15 mouse cellular contexts compared by ENCODE assay signal in genomic region chr8:116673966-116674805, GRCm38 (mm10). TPM values are rescaled to one million over a fixed set of nuclear protein-coding genes. Genes with fewer than 3 reads are reported as not detected.
DNase-seq lines count a peak whose midpoint lies in the region; ATAC-seq and TF ChIP-seq lines count a peak whose summit lies in the region.
"Had no signal": no experiment of that assay in that cellular context is flagged by ENCODE, and none has a peak within 500 bp of the region (broad histone marks: within the 10 kb centered on the region; RNA-seq: fewer than 3 reads in every experiment).

No protein-coding gene starts in this region.

- no peak overlapping the region for H3K9ac ChIP-seq in forebrain, embryonic 13.5 days
- H3K9ac ChIP-seq: heart, embryonic 15.5 days; hindbrain, embryonic 15.5 days; limb, embryonic 12.5 days; liver, postnatal 0 days had no signal

- peaks cover 1% of the 10 kb centered on the region; the same call in 1 of the 2 replicates for H3K9me3 ChIP-seq in forebrain, embryonic 13.5 days (replicated peaks)
- H3K9me3 ChIP-seq: heart, embryonic 15.5 days; hindbrain, embryonic 15.5 days; limb, embryonic 12.5 days had no signal

- ATAC-seq in forebrain, embryonic 13.5 days: no peak
- ATAC-seq: liver, postnatal 0 days had no signal

- H3K4me1 ChIP-seq in olfactory bulb, adult 2 months (ENCODE audit: control insufficient read depth, insufficient read depth, low read length): peaks cover 9% of the 10 kb centered on the region
- H3K4me1 ChIP-seq in forebrain, embryonic 13.5 days: no peaks in the 10 kb centered on the region
- H3K4me1 ChIP-seq: heart, embryonic 15.5 days; hindbrain, embryonic 15.5 days; limb, embryonic 12.5 days had no signal

- H3K4me3 ChIP-seq in olfactory bulb, adult 2 months (ENCODE audit: insufficient read depth, low read depth, low read length): no peak overlapping the region
- H3K4me3 ChIP-seq in forebrain, embryonic 13.5 days: no peak overlapping the region
- H3K4me3 ChIP-seq: heart, embryonic 15.5 days; hindbrain, embryonic 15.5 days; limb, embryonic 12.5 days had no signal

- DNase-seq in layer of hippocampus, adult 9-11 months: peak; percentile 10
- DNase-seq in layer of hippocampus, postnatal 25 days (ENCODE audit: extremely low spot score in 1 of 2, low spot score in 1 of 2): no peak
- peak; percentile 36 for DNase-seq in CD4-positive, CD25-positive, alpha-beta regulatory T cell, adult 2 months (ENCODE audit: low read depth, low spot score)
- DNase-seq in R1 (ENCODE audit: low read depth, low spot score): peak; percentile 98
- no peak for DNase-seq in heart, adult 11 months
- no peak for DNase-seq in urinary bladder, postnatal 10 days (ENCODE audit: low spot score)
- DNase-seq: adrenal gland, adult 8-10 months; kidney, postnatal 10 days; liver, postnatal 0 days had no signal

- no peaks in the 10 kb centered on the region for H3K36me3 ChIP-seq in forebrain, embryonic 13.5 days (ENCODE audit: poor library complexity, severe bottlenecking)
- H3K36me3 ChIP-seq: G1E; heart, embryonic 15.5 days; hindbrain, embryonic 15.5 days; limb, embryonic 12.5 days had no signal

- peak overlapping the region; percentile 67; the same call in 1 of the 2 replicates for H3K27ac ChIP-seq in olfactory bulb, adult 2 months (ENCODE audit: insufficient read depth, low read depth, low read length)
- no peak overlapping the region for H3K27ac ChIP-seq in forebrain, embryonic 13.5 days
- H3K27ac ChIP-seq: heart, embryonic 15.5 days; hindbrain, embryonic 15.5 days; limb, embryonic 12.5 days had no signal

- TF ChIP-seq POLR2A in olfactory bulb, adult 2 months (IDR thresholded peaks at IDR 0.05; ENCODE audit: insufficient read depth, low read depth, low read length): no peak

- H3K4me2 ChIP-seq in forebrain, embryonic 13.5 days: no peak overlapping the region
- H3K4me2 ChIP-seq: heart, embryonic 15.5 days; hindbrain, embryonic 15.5 days; limb, embryonic 12.5 days had no signal

- no peak for TF ChIP-seq CTCF in olfactory bulb, adult 2 months (IDR thresholded peaks at IDR 0.05; ENCODE audit: insufficient read depth, low read depth, low read length)

- H3K27me3 ChIP-seq in forebrain, embryonic 13.5 days: no peaks in the 10 kb centered on the region
- H3K27me3 ChIP-seq: heart, embryonic 15.5 days; hindbrain, embryonic 15.5 days; limb, embryonic 12.5 days had no signal

- WGBS in olfactory bulb, adult 2 months: 66% methylated on average over 10 of the region's 10 CpGs
- 84% methylated on average over 10 of the region's 10 CpGs for WGBS in forebrain, embryonic 13.5 days

RNA-seq across cellular contexts. Expression of gene Cdyl2, which starts 58.6 kb away (rescaled TPM):
- total RNA-seq in layer of hippocampus, postnatal 25 days (2021): 1 to 10 TPM; 8.3 to 9.7 TPM
- polyA plus RNA-seq in olfactory bulb, adult 2 months (2012; ENCODE audit: insufficient read depth, insufficient read length, low replicate concordance, missing spikeins): not detected in 2 replicates
- polyA plus RNA-seq in forebrain, embryonic 13.5 days (2015; fragmentation: Nextera tagmentation; extraction: Ambion mirVana): 7.0 and 8.5 TPM in 2 replicates
- total RNA-seq: G1E had no signal
- polyA plus RNA-seq: G1E had no signal

Comparison
In these comparisons a context has a peak if more than half of its experiments do, and no peak if none do; other contexts are left out.
1. DNase-seq: peak in layer of hippocampus, adult 9-11 months (single experiment), CD4-positive, CD25-positive, alpha-beta regulatory T cell, adult 2 months (single experiment) and R1 (single experiment); none in layer of hippocampus, postnatal 25 days (0 of 2), heart, adult 11 months (single experiment) and urinary bladder, postnatal 10 days (single experiment).